Mouse (Mus musculus) embryo, embryonic 10 days (tissue): ENCODE measurements around the gene Tox2.
A peak's percentile ranks its signal among the peaks of the same experiment; 100 is the strongest.

Experiments used
- DNase-seq: peaks from one replicate; pipeline ENCODE4 v3.0.0-alpha.2; 2015; ENCODE audit warnings: low spot score

Gene Tox2

GRCm38 (mm10) chr2:163205262-163205647, 2.3 kb downstream of the Tox2 start:
- no peak for DNase-seq

- peak; percentile 90 for DNase-seq
These were observed 3.0 kb downstream of the Tox2 start for GRCm38 (mm10) chr2:163205737-163206490.

- no peak for DNase-seq
These were observed 4.4 kb downstream of the Tox2 start for GRCm38 (mm10) chr2:163207315-163207714.

GRCm38 (mm10) chr2:163209139-163209538, 6.2 kb downstream of the Tox2 start:
- DNase-seq = no peak

- DNase-seq = no peak
These were observed 10.2 kb downstream of the Tox2 start for GRCm38 (mm10) chr2:163213085-163213484.

GRCm38 (mm10) chr2:163218095-163218494, 15.2 kb downstream of the Tox2 start:
- DNase-seq = no peak

GRCm38 (mm10) chr2:163218571-163218970, 15.6 kb downstream of the Tox2 start:
- DNase-seq = no peak

- no peak for DNase-seq
These were observed 16.5 kb downstream of the Tox2 start for GRCm38 (mm10) chr2:163219447-163219846.

- DNase-seq = no peak
These were observed 17.8 kb downstream of the Tox2 start for GRCm38 (mm10) chr2:163220706-163221105.

GRCm38 (mm10) chr2:163225302-163225701, 22.4 kb downstream of the Tox2 start:
- DNase-seq = no peak

GRCm38 (mm10) chr2:163229050-163229449, 26.1 kb downstream of the Tox2 start:
- DNase-seq = no peak

GRCm38 (mm10) chr2:163231781-163232534, 29.0 kb downstream of the Tox2 start:
- DNase-seq = no peak

GRCm38 (mm10) chr2:163233666-163234065, 30.7 kb downstream of the Tox2 start:
- DNase-seq = no peak

GRCm38 (mm10) chr2:163236057-163236456, 33.1 kb downstream of the Tox2 start:
- peak; percentile 17 for DNase-seq

- DNase-seq = no peak
These were observed 35.1 kb downstream of the Tox2 start for GRCm38 (mm10) chr2:163237999-163238529.

- DNase-seq = no peak
These were observed 37.0 kb downstream of the Tox2 start for GRCm38 (mm10) chr2:163239945-163240344.

- DNase-seq = peak; percentile 74
These were observed 38.9 kb downstream of the Tox2 start for GRCm38 (mm10) chr2:163241867-163242266.

GRCm38 (mm10) chr2:163243917-163244852, 41.3 kb downstream of the Tox2 start:
- DNase-seq = no peak

- DNase-seq = no peak
These were observed 46.0 kb downstream of the Tox2 start for GRCm38 (mm10) chr2:163248912-163249311.

GRCm38 (mm10) chr2:163252645-163253044, 49.7 kb downstream of the Tox2 start:
- DNase-seq = peak; percentile 25

GRCm38 (mm10) chr2:163253248-163254099, 50.5 kb downstream of the Tox2 start:
- DNase-seq = no peak
